Mouse (Mus musculus) spleen, adult 2 months (tissue): ENCODE data around the gene Tmtc1. TPM values are rescaled to one million over a fixed set of nuclear protein-coding genes. Genes with fewer than 3 reads are reported as not detected.
A peak's percentile ranks its signal among the peaks of the same experiment; 100 is the strongest.

Experiments
- DNase-seq, 2 experiments: peaks; one replicate each; pipeline versions ENCODE4 v3.0.0 to v3.0.0-alpha.2; 2012 to 2021; ENCODE audit warnings: low spot score in 2 of 2, low read depth in 1 of 2
- H3K27ac ChIP-seq: fragments of 200-500 bp; 2 replicates; pipeline ENCODE4 v1.5.1; 2012; ENCODE audit warnings: low read length, inconsistent platforms; ENCODE audit not compliant: insufficient read depth
- H3K27me3 ChIP-seq: fragments of 200-500 bp; 2 replicates; pipeline ENCODE4 v1.6.1; 2012; ENCODE audit warnings: mild to moderate bottlenecking, moderate library complexity, low read length, inconsistent platforms; ENCODE audit not compliant: control insufficient read depth, insufficient read depth
- H3K36me3 ChIP-seq: fragments of 200-500 bp; 2 replicates; pipeline ENCODE4 v1.6.1; 2012; ENCODE audit warnings: mild to moderate bottlenecking, low read length, inconsistent platforms; ENCODE audit not compliant: control insufficient read depth, insufficient read depth
- H3K4me1 ChIP-seq: fragments of 200-500 bp; 2 replicates; pipeline ENCODE4 v1.6.1; 2011; ENCODE audit warnings: inconsistent platforms; ENCODE audit not compliant: control insufficient read depth, insufficient read depth, insufficient read length
- H3K4me3 ChIP-seq: fragments of 200-500 bp; 2 replicates; pipeline ENCODE4 v1.5.1; 2011; ENCODE audit warnings: mild to moderate bottlenecking, inconsistent platforms; ENCODE audit not compliant: insufficient read depth, insufficient read length; ENCODE audit errors: extremely low read depth
- CTCF ChIP-seq: fragments of 200-500 bp; IDR thresholded peaks from 2 replicates; pipeline ENCODE4 v1.5.1; 2011; ENCODE audit warnings: mild to moderate bottlenecking, inconsistent platforms; ENCODE audit not compliant: insufficient read depth, insufficient read length, insufficient replicate concordance; ENCODE audit errors: extremely low read depth
- POLR2A ChIP-seq: fragments of 200-500 bp; IDR thresholded peaks from 2 replicates; pipeline ENCODE4 v1.6.1; 2011; ENCODE audit warnings: low read depth, low read length, inconsistent platforms
- WGBS: fragments of 180-500 bp; shearing (Covaris S2); methylation state at CpG from one replicate; pipeline ENCODE4 v1.1.7; 2018; 5-methylcytosine and 5-hydroxymethylcytosine counted together
- polyA plus RNA-seq: library from polyadenylated mRNA; depleted of rRNA; stranded (reverse); fragments of >200 nt; gene quantifications from 2 replicates; pipeline ENCODE4 v1.2.3, GENCODE M21; 2012

Tmtc1 gene
- polyA plus RNA-seq, 1 experiment, result 5.2 TPM

- Histone ChIP-seq H3K4me1 (no peaks in the 10 kb centered on the region; the same call in 1 of the 2 replicates), H3K27me3 (no peaks in the 10 kb centered on the region), H3K27ac (no peak overlapping the region), H3K4me3 (no peak overlapping the region), H3K36me3 (no peaks in the 10 kb centered on the region)
- no peak for TF ChIP-seq POLR2A
- no peak for TF ChIP-seq CTCF
- WGBS, result 50% methylated on average over 2 of the region's 2 CpGs
- DNase-seq, result no peak
These were observed 225.7 kb downstream of the Tmtc1 start for GRCm38 (mm10) chr6:148218235-148219076.

GRCm38 (mm10) chr6:148216752-148217151 lies 227.4 kb downstream of the Tmtc1 start:
- WGBS, result 71% methylated on average over 4 of the region's 4 CpGs
- H3K4me1 ChIP-seq, result no peaks in the 10 kb centered on the region; the same call in 1 of the 2 replicates

GRCm38 (mm10) chr6:148214765-148215164 lies 229.4 kb downstream of the Tmtc1 start:
- no peak overlapping the region for H3K4me3 ChIP-seq
- no peaks in the 10 kb centered on the region for H3K27me3 ChIP-seq
- no peaks in the 10 kb centered on the region; the same call in none of the 2 replicates for H3K4me1 ChIP-seq
- H3K36me3 ChIP-seq, result no peaks in the 10 kb centered on the region
- peak; percentile 40 for DNase-seq
- H3K27ac ChIP-seq, result no peak overlapping the region
- TF ChIP-seq POLR2A (no peak), CTCF (peak; percentile 31; the same call in 1 of the 2 replicates)
- WGBS, result 2% methylated on average over 5 of the region's 5 CpGs

More at GRCm38 (mm10) chr6:148216752-148217151, 227.4 kb downstream of the Tmtc1 start:
- H3K27ac ChIP-seq, result no peak overlapping the region
- H3K36me3 ChIP-seq, result no peaks in the 10 kb centered on the region
- DNase-seq, result no peak
- TF ChIP-seq CTCF, result no peak
- TF ChIP-seq POLR2A, result no peak
- no peak overlapping the region for H3K4me3 ChIP-seq
- no peaks in the 10 kb centered on the region for H3K27me3 ChIP-seq

- DNase-seq, result peak; percentile 97 to 100
- H3K36me3 ChIP-seq, result no peaks in the 10 kb centered on the region
- WGBS, result under 1% methylated on average over 61 of the region's 61 CpGs
- H3K4me3 ChIP-seq, result peak within 1 kb of the TSS; percentile 65
- no peaks in the 10 kb centered on the region; the same call in none of the 2 replicates for H3K4me1 ChIP-seq
- peak within 1 kb of the TSS; percentile 83 for H3K27ac ChIP-seq
- no peaks in the 10 kb centered on the region for H3K27me3 ChIP-seq
- peak; percentile 76 for TF ChIP-seq POLR2A
- no peak for TF ChIP-seq CTCF
These were observed 232.1 kb downstream of the Tmtc1 start, which contains the start of gene Ergic2 for GRCm38 (mm10) chr6:148211897-148212680. Gene Ergic2, minus strand, starts transcription at chr6:148212374.

- H3K36me3 ChIP-seq, result no peaks in the 10 kb centered on the region
- WGBS, result under 1% methylated on average over 51 of the region's 51 CpGs
- peak overlapping the region; percentile 65 for H3K4me3 ChIP-seq
- H3K27ac ChIP-seq, result peak overlapping the region; percentile 83
- no peak for DNase-seq
- H3K4me1 ChIP-seq, result no peaks in the 10 kb centered on the region; the same call in 1 of the 2 replicates
- H3K27me3 ChIP-seq, result no peaks in the 10 kb centered on the region
- TF ChIP-seq CTCF (no peak), POLR2A (no peak)
These were observed 232.8 kb downstream of the Tmtc1 start for GRCm38 (mm10) chr6:148211391-148211876.

GRCm38 (mm10) chr6:148207522-148207921 lies 236.7 kb downstream of the Tmtc1 start:
- H3K4me3 ChIP-seq, result no peak overlapping the region
- H3K36me3 ChIP-seq, result peaks cover 15% of the 10 kb centered on the region; the same call in 1 of the 2 replicates
- H3K27ac ChIP-seq, result no peak overlapping the region
- WGBS, result 82% methylated on average over 1 of the region's 1 CpGs
- DNase-seq, result no peak
- H3K4me1 ChIP-seq, result no peaks in the 10 kb centered on the region; the same call in 1 of the 2 replicates
- TF ChIP-seq POLR2A (no peak), CTCF (no peak)
- no peaks in the 10 kb centered on the region for H3K27me3 ChIP-seq
